Mouse (Mus musculus): Measurements from ENCODE around the gene Cntnap3. TPM values are rescaled to one million over a fixed set of nuclear protein-coding genes. Genes with fewer than 3 reads are reported as not detected.
"Not testable (repeated sequence)": the region's sequence is repeated elsewhere in the genome, so short reads cannot be mapped to it uniquely, and the experiment has no call there.

The Cntnap3 gene
- total RNA-seq (2021) = under 1 TPM in 1 of 2 experiments, not detected in 1; 0.05 TPM

- peak; percentile 7 for DNase-seq
Observed at GRCm38 (mm10) chr13:64903585-64904208, at the start of gene Cntnap3. Gene Cntnap3 (minus strand): TSS chr13:64903955.

GRCm38 (mm10) chr13:64917191-64917590 lies 13.4 kb upstream of the Cntnap3 start, which contains the start of gene Spata31:
Gene Spata31 (plus strand): TSS chr13:64917406.
- DNase-seq = no peak

GRCm38 (mm10) chr13:64903132-64903531 lies 623 bp downstream of the Cntnap3 start:
- DNase-seq = no peak

GRCm38 (mm10) chr13:64865397-64865796 lies 38.4 kb downstream of the Cntnap3 start:
- DNase-seq = no peak

GRCm38 (mm10) chr13:64824856-64825255 lies 78.9 kb downstream of the Cntnap3 start:
- not testable (repeated sequence) for DNase-seq

GRCm38 (mm10) chr13:64745383-64745782 lies 158.4 kb downstream of the Cntnap3 start:
- DNase-seq = no peak

- no peak for DNase-seq
Observed at GRCm38 (mm10) chr13:64732244-64732643, 171.5 kb downstream of the Cntnap3 start.

GRCm38 (mm10) chr13:64716791-64717190 lies 187.0 kb downstream of the Cntnap3 start:
- DNase-seq = no peak

GRCm38 (mm10) chr13:64692463-64692862 lies 211.3 kb downstream of the Cntnap3 start:
- no peak for DNase-seq

Other genes starting within 250 kb of the Cntnap3 start
- not detected for gene Spata31, start 13.5 kb upstream of the Cntnap3 start, total RNA-seq (2021)
- gene Spata31d1c, start 129.1 kb upstream of the Cntnap3 start, total RNA-seq (2021) = not detected
- gene Prss47, start 148.8 kb upstream of the Cntnap3 start, total RNA-seq (2021) = not detected
- 10 to 100 TPM; 26.0 to 28.5 TPM for gene Mfsd14b, start 209.0 kb upstream of the Cntnap3 start, total RNA-seq (2021)
- not detected for gene Olfr465-ps1, start 234.1 kb upstream of the Cntnap3 start, total RNA-seq (2021)
- gene Olfr466, start 246.3 kb upstream of the Cntnap3 start, total RNA-seq (2021) = not detected